Mouse (Mus musculus) heart, adult 8-10 months (tissue): ENCODE measurements around the gene Pkib. TPM values are rescaled to one million over a fixed set of nuclear protein-coding genes. Genes with fewer than 3 reads are reported as not detected.

Source experiments
- DNase-seq: peaks from one replicate; pipeline ENCODE4 v3.0.0; 2022; ENCODE audit warnings: low spot score
- total RNA-seq, 4 experiments: library from RNA; stranded (reverse); gene quantifications; 2 replicates each; pipeline ENCODE4 v1.2.4; 2022

Gene Pkib
- total RNA-seq = 1 to 10 TPM in 2 of 4 experiments, under 1 TPM in 2; 0.68 to 2.2 (median 1.3) TPM

DNA sequence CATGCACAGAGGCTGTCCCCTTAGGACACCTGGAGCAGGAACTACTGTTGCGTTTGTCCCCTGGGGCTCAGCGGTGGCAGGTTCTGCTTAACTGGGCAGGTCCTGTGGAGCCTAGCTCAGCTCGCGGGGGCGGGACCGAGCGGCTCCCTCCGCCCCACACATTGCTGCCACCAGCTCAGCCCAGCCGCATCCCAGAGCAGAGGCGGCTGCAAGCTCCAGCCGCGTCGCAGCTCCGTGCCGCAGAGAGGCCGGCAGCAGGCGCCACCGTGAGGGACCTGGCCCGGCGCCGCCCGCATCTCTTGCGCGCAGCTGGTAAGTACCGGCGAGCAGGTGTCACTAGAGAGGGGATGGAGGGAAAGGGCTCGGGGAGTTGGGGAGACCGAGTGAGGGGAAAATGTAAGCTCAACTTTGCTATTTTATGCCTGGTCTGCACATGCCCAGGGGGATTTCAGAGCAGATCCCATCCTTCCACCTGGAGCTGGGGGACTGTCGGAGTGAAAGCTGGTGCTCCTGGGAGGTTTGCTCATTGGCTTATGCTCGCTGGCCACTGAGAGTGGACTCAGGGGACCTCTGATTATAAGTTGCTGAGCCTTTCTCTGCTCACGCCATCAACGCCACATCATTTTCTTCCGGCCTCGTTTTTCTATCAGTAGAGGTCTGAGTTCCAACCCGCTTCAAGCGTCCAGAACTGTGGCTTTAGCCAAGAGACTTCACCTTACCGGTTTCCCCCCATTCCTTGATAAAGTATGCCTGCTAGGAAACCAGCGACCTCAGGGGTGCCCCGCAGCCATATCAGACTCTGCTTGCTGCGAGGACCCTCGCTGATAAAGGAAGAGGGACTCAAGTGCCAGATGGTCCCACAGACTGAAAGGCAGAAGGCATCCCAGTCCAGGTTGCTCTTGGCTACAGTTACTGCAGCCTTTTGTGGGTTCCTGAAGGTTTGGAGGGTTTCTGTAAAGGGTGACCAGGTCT, at the start of gene Pkib:
Gene Pkib, plus strand, starts transcription at position 86 of the 972 bp plus-strand sequence.
- DNase-seq = no peak

DNA sequence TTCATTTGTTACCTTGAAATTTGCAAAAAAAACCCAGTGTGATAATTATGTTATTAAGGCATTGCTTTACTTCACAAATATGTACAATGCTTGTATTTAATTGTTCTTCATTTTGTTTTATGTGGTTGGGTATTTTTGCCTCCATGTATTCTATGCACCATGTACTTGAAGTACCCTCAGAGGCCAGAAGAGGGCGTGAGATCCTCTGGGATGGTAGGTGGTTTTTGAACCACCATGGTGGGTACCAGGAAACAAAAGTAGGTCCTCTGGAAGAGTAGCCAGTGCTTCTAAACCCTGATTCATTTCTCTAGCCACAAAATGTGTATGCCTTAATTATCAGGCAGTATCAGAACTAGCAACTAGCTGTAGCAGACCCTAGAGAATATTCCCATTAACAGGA, 47.9 kb upstream of the Pkib start:
- DNase-seq = no peak

DNA sequence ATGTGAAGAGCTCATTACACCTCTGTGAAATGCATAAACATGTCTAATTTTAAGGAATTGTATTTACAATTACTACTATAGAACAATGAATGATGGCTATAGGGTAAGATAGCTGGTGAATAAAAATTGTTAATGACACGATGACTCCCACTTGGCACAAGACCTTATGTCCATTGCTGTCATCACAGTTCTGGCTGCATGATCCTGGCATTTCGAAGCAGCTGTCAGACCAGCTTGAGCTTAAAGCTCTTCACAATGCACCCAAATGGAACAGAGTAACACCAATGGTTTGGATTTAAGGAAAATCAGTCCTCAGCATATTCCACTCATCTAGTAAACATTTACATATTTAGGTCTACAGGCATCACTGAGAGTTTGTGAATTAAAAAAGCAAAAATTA, 37.5 kb upstream of the Pkib start:
- no peak for DNase-seq

DNA sequence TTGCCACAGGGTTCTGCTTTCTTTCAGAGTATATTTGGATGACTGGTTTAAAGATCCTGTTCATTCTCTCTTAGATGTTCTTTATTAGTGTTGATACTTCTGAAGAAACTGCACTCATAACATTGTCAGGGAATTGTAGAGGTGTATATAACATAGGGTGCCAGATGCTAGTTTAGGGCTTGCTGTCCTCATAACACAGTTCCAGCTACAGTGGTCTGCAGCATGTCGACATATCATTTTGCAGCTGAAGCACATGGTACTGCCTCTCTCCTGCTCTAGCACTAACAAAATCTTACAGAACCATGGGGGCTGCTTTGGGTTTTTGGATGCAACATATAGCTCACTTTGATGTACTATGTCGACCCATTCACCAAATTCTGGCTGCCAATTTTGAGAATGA, 34.6 kb upstream of the Pkib start:
- DNase-seq = no peak

DNA sequence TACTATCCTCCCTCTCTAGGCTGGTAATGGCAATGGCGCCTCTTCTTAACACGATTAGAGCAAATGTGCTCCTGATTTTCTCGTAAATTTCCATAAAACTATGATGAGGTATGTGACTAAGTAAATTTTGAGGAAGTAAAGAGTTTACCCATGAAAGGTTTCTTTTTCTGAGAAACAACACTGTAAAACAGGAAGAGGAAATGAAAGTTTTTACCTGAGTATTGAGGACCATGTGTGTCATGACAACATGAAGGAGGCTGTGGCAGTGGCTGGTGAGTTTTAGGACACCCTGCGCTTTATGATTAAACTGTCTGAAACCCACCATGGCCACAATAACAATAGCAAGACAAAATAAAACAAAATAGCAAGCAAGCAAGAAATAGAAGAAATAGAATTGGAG, 28.8 kb upstream of the Pkib start:
- DNase-seq = no peak

DNA sequence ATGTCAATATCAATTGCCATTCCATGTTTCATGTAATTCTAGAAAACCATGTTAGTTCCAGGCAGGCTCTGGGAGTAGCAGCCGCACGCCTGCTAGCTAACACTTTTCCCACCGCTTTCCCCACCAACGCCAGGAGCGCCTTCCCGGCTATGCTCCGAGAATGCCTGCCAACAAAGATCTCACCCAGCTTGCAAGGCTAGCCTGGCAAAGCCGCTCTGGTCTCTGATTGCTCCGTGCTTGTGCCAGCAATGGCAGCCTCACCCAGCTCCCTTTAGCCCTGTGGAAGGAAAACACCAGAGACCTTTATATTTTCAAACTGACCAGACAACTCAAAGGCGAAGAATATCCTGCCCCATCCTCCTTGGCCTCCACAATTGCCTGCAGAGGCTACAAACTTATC, 8.5 kb upstream of the Pkib start:
- no peak for DNase-seq

DNA sequence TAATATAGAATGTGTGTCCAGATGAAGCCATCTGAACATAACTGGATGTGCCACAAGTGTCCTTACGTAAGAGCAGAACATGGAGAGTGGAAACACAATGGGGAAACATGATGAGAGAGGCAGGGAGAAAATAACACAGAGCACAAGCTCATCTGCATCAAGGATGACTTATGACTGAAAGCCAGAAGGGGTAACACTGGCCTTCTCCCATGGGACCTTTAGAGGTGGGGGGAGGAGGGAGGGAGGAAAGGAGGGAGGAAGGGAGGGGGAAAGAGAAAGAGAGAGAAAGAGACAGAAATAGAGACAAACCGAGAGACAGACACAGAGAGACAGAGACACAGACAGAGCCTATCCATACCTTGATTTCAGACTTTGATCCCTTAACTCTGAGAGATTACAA, 4.0 kb upstream of the Pkib start:
- no peak for DNase-seq

DNA sequence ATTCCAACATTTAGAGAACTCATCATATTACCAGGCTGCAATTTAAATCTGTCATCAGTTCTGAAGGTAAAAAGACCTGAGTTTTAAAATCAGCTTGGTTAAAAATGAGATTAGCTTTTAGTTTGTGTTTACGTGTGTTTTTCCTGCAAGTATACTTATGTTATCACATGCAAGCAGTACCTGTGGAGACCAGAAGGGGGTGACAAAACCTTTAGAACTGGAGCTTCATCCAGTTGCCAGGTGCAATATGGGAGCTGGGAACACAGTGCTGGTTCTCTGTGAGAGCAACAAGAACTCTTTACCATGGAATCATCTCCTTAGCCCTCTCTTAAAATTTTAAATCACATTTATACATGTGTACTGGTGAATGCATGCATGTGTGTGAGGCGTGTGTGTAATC, 1.2 kb upstream of the Pkib start:
- DNase-seq = no peak

DNA sequence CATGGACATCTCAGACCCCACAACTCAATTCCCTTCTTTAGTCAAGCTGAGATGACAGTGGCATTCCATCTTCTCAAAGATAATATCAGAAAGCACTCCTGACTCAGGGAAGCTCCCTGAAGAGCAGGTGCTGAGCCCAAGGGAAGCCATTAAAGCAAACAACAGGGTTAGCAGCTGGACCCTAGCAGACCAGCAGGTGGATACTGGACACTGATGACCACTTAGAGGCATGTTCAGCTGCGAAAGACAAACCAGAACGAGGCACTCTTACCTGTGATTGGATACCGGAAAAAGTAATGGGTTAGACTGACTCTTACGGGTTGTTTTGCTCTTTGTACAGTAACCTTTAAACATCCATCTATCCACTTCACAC, 1.1 kb downstream of the Pkib start:
- DNase-seq = no peak

DNA sequence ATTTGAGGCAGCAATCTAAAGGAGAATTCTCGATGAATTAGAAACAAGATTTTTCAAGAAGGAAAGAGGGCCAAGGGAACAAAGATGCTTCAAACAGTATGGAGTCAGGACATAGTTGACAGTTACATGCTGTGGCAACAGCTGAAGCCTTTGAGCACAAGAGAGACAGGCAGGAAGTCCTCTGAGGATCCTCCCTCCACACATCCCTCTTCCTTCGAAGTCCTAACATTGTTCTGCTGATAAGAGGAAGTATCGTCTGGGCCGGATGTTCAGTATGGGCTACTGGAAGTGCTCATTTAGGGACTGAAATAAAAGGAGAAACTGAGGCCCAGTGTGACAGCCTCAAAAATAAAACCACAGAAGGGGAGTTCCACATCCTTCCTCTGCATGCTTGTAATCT, 5.2 kb downstream of the Pkib start:
- no peak for DNase-seq

DNA sequence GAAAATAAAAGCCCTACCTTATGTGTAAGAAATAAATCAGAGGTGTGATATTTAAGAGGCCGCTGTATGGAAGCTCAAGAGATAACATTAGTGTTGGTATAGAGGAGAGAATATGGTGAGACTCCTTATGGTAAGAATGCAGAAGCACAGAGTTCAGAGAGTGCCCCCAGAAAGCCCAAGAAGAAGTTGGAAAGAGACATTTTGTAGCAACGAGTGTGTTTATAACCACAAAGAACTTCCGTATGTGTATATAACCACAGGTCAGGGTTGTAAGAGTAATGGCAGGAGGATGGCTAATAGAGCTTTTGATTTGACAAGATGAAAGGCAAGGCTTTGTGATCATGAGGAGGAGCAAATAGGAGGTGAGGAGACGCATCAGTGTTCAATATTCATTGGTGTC, 6.5 kb downstream of the Pkib start:
- no peak for DNase-seq

DNA sequence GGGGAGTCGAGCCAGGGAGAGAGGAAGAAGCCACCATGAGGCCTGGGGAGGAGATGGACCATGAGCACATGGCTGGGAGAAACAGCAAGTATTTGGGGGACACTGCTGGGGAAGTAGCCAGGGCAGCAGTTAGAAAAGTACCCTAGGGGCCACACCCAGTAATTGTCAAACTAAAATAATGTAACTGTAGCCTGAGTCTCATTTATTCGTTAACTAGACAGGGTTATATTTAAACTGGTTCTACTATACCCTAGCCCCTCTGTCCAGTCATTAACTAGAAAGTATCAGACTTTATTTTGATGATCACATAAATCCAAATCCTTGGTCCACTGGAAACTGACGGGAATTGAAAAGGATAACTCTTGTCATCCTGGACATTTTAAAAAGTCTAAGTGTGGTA, 7.8 kb downstream of the Pkib start:
- no peak for DNase-seq

DNA sequence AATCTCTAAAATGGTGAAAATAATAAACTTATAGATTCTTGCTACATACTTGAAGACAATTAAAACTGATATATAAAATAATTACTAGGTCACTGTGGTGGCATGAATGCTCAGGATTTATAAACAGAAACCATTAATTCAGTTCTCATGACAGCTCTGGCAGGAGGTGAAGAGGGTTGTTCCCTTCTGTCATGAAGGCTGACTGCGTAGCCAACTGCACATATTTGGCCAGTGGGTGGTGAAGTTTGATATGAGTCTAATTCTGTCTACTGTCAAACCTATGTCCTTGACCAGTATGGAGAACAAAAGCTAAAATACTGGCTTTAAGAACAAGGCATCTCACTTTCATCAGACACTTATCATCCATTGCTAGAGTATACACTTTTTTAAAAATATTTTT, 21.5 kb downstream of the Pkib start:
- DNase-seq = no peak

DNA sequence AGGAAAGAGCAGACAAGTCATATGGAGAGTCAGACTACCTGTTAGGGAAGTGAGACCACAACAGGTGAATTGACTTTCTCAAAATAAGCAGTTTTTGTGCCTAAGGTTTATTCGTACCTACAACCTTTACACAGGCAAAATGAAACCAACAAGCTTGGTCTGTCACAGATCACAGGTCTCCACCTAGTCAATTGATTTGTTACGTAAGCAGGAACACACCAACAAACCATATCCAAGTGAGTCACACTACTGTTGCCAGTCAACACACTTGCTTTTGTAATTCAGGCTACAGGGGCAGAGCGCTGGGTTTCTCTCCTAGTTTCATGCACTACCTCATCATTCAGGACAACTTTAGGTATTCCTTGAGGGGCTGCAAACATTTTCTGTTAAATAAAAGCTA, 28.7 kb downstream of the Pkib start:
- no peak for DNase-seq

DNA sequence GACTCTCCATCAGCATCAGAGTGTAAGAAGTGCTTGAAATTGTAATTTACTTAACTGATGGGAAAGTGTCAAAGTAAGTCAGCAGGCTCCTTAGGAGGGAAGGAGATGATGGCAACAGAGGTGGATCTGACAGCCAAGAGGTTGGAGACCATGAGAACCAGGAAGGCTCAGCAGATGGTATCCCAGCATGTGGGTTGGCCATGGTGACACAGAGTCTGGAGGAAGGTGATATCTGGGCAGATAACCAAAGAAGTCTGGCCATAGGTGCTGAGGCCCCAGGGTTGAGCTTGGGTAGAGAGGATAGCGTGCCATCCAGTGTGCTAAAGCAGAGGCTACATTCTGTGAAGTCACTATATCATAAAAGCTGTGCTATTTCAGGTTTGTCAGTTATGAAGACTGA, 32.0 kb downstream of the Pkib start:
- no peak for DNase-seq

DNA sequence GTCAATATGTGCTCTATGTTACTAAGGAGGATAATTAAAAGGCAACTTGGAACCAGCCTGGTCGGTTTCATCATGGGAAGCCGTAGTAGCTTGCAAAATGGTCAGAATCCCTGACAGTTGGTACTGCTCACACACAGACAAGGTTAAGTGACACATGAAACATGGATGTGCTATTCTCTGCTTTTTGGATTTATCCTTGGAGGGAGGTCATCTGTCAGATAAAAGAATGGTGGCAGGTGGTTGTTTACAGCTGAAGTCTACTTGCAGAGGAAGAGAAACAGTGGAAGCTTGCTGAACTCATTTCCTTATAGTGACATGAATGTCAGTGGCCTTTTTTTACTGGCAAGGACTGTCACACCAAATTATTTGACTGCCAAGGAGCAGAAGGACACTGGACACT, 32.5 kb downstream of the Pkib start:
- no peak for DNase-seq

DNA sequence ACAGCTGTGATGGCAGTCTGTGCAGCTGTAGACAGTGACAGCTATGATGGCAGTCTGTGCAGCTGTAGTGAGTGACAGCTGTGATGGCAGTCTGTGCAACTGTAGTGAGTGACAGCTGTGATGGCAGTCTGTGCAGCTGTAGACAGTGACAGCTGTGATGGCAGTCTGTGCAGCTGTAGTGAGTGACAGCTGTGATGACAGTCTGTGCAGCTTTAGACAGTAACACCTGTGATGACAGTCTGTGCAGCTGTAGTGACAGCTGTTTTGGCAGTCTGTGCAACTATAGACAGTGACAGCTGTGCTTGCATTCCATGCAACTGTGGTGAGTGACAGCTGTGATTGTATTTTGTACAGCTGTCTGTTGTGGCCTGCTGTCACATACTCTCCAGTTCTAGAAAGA, 44.0 kb downstream of the Pkib start:
- no peak for DNase-seq

DNA sequence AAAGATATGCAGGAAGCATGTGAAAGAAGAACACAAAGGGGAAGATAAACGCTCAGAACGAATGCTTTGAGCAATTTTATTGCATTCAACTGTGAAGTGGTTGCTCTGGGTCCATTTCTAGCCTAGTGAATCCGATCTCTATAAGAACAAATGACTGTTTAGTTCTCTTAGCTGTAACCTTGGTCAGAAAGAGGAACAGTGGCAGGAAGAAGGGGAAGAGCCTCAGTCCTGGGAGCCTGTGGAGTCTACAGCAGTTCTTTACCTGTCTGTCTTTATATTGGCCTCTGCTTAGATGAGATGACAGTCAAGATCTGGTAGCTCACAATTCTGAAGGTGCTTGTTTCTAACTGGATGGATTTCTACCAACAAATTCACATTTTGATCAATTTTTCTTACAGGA, 56.2 kb downstream of the Pkib start:
- DNase-seq = no peak

DNA sequence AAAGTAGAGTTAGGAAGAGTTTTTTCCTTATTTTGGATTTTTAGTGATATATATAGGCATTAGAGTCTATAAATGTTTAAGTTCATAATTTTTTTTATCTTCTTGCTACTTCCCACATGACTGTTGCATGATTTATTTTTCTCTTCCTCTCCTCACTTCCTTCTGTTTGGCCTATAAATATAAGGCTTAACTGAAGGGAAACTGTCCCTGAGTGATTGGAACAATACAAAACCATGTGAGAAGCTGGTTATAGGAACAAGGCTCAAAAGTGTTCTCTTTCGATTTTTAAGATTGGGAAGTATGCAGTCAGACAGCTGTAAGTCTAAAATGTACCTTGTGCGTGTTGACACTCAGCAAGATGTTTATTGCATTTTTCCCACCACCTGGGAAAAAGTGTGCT, 58.4 kb downstream of the Pkib start:
- DNase-seq = peak; percentile 1

DNA sequence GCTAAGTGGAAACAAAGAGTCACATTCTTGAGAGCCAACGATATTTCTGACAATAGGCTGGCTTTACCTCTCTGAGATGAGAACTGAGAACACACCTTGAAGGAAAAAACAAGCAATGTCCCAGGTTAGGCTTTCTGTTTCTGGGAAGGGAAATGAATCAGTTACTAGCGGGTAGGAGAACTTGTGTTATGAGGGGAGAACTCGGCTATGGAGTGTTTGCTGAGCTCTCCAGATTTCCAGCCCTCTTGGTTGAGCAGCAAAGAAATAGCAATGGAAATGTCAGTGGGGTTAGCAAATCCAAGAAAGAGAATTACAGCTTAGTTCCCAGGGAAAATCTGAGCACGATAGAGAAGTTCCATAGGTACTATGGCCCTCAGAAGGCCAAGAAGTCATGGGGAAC, 70.5 kb downstream of the Pkib start:
- no peak for DNase-seq

DNA sequence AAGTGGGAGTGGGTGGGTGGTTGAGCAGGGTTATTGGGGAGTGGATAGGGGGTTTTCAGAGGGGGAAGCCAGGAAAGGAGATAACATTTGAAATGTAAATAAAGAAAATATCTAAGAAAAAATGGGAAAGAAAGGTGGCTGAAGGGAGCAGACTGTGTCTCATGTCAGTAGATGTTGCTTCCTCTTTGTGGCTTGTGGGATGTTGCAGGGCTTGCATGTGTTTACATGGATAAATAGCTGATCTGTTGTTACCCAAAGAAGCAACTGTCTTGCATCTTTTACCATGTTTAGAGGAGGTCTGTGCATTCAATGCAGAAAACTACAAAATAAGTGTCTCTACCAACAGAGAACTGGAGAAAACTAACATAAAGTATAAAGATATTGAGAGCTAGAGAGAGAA, 89.3 kb downstream of the Pkib start:
- DNase-seq = no peak

DNA sequence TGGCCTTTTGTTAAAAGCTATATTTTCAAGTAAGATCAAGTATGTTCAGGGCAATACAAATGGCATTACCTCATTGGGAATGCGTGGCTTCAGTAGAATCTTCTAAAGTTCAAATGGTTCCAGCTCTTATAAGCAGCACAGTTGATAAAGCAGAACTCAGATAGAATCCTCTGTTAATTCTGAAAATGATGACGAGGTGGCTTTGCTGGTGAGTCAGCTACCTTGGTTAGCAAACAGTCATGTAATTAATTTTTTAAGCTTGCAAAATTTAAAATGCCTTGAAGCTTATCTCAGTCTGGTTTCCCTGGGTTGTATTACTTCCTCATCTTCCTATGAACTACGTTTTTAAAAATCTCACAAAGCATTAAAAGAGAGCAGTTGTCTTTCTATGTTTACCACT, 90.6 kb downstream of the Pkib start:
- DNase-seq = no peak

DNA sequence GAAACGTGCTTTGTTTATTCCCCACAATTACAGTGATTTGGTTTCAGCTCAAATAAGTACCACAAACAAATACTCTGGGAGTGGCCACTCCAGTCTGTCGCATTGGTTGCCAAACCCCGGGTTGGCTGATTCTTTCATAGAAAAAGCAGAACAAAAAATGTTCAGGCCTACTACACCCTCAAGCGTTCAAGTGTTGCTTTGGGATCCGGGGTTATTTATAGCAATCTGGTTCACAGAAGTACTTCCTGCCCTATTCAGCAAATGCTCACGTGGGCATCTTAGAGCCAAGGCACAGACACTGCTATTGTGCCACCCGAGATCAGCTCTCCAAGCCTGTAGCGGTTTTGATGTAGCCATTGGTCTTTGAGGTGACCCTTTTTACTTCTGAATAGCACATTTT, 95.9 kb downstream of the Pkib start:
- peak; percentile 42 for DNase-seq

DNA sequence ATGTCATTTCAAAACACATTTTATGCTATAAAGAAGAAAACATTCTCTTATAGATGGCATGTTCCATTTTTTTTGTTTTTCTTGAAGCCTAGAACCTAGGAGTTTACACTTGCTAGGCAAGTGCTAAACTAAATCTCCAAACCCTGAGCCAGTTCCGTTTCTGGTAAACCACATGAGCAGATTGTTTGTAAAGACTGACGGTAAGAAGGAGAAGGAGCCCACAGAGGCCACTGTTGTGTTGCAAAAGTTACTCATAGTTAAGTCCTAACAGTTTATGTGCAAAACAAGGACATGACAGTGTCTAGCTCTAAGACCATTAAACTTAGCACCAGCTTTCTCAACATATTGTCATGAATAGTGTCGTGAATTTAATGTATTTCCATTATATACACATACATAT, 99.9 kb downstream of the Pkib start:
- DNase-seq = no peak
